Mouse (Mus musculus) c-Kit-positive CD71-negative TER-119-negative erythroid progenitor cells, embryonic 14.5 days (primary cell): ENCODE results near the gene Gm37240.
"Not testable (repeated sequence)": the region's sequence is repeated elsewhere in the genome, so short reads cannot be mapped to it uniquely, and the experiment has no call there.

Experiments used
- DNase-seq: peaks from one replicate; pipeline ENCODE4 v3.0.0-alpha.2; 2013; ENCODE audit warnings: low read depth

The Gm37240 gene

GRCm38 (mm10) chr3:84665255-84666073, 1221.9 kb downstream of the Gm37240 start:
- DNase-seq: no peak

GRCm38 (mm10) chr3:84664686-84665085, 1222.6 kb downstream of the Gm37240 start:
- DNase-seq: no peak

GRCm38 (mm10) chr3:84663858-84664257, 1223.5 kb downstream of the Gm37240 start:
- DNase-seq: no peak

- DNase-seq: no peak
Measured at GRCm38 (mm10) chr3:84663079-84663478, 1224.2 kb downstream of the Gm37240 start.

- DNase-seq: no peak
Measured at GRCm38 (mm10) chr3:84660380-84660779, 1226.9 kb downstream of the Gm37240 start.

- no peak for DNase-seq
Measured at GRCm38 (mm10) chr3:84658872-84659271, 1228.4 kb downstream of the Gm37240 start.

- no peak for DNase-seq
Measured at GRCm38 (mm10) chr3:84658017-84658416, 1229.3 kb downstream of the Gm37240 start.

GRCm38 (mm10) chr3:84657240-84657639, 1230.1 kb downstream of the Gm37240 start:
- DNase-seq: no peak

GRCm38 (mm10) chr3:84655785-84656150, 1231.5 kb downstream of the Gm37240 start:
- not testable (repeated sequence) for DNase-seq

GRCm38 (mm10) chr3:84654900-84655784, 1232.2 kb downstream of the Gm37240 start:
- no peak for DNase-seq

- no peak for DNase-seq
Measured at GRCm38 (mm10) chr3:84654246-84654826, 1233.0 kb downstream of the Gm37240 start.

- DNase-seq: no peak
Measured at GRCm38 (mm10) chr3:84653557-84654245, 1233.6 kb downstream of the Gm37240 start.

- no peak for DNase-seq
Measured at GRCm38 (mm10) chr3:84652643-84653556, 1234.4 kb downstream of the Gm37240 start.

GRCm38 (mm10) chr3:84649578-84650327, 1237.6 kb downstream of the Gm37240 start:
- DNase-seq: no peak

GRCm38 (mm10) chr3:84648069-84648468, 1239.2 kb downstream of the Gm37240 start:
- not testable (repeated sequence) for DNase-seq

GRCm38 (mm10) chr3:84647616-84648015, 1239.7 kb downstream of the Gm37240 start:
- no peak for DNase-seq

GRCm38 (mm10) chr3:84646331-84646845, 1240.9 kb downstream of the Gm37240 start:
- DNase-seq: no peak

GRCm38 (mm10) chr3:84646007-84646290, 1241.4 kb downstream of the Gm37240 start:
- DNase-seq: no peak

- no peak for DNase-seq
Measured at GRCm38 (mm10) chr3:84645156-84646006, 1241.9 kb downstream of the Gm37240 start.
